ENCODE assay signal across 15 mouse cellular contexts in genomic region chr7:127136181-127137071, GRCm38 (mm10). TPM values are rescaled to one million over a fixed set of nuclear protein-coding genes. Genes with fewer than 3 reads are reported as not detected.
DNase-seq lines count a peak whose midpoint lies in the region; ATAC-seq lines count a peak whose summit lies in the region.
"Had no signal": no experiment of that assay in that cellular context is flagged by ENCODE, and none has a peak within 500 bp of the region (broad histone marks: within the 10 kb centered on the region; RNA-seq: fewer than 3 reads in every experiment).

No protein-coding gene starts in this region.

- H3K27ac ChIP-seq in midbrain, embryonic 11.5 days (ENCODE audit: low read depth, low read length) = no peak overlapping the region
- no peak overlapping the region for H3K27ac ChIP-seq in midbrain, embryonic 13.5 days
- H3K27ac ChIP-seq: embryonic facial prominence, embryonic 15.5 days; intestine, embryonic 15.5 days; lung, embryonic 15.5 days had no signal

- no peak overlapping the region for H3K4me2 ChIP-seq in midbrain, embryonic 11.5 days
- H3K4me2 ChIP-seq in midbrain, embryonic 13.5 days (replicated peaks) = no peak overlapping the region
- H3K4me2 ChIP-seq: embryonic facial prominence, embryonic 15.5 days; intestine, embryonic 15.5 days; lung, embryonic 15.5 days had no signal

- no peaks in the 10 kb centered on the region for H3K4me1 ChIP-seq in midbrain, embryonic 11.5 days (ENCODE audit: control insufficient read depth, insufficient read depth, low read length)
- H3K4me1 ChIP-seq in midbrain, embryonic 13.5 days (replicated peaks) = 0 out of 2 replicates have a peak, but pooled peaks cover 4% of the 10 kb centered on the region
- H3K4me1 ChIP-seq: embryonic facial prominence, embryonic 15.5 days; intestine, embryonic 15.5 days; lung, embryonic 15.5 days had no signal

- no peaks in the 10 kb centered on the region for H3K9me3 ChIP-seq in midbrain, embryonic 11.5 days (ENCODE audit: control insufficient read depth, low read length)
- no peaks in the 10 kb centered on the region for H3K9me3 ChIP-seq in midbrain, embryonic 13.5 days
- H3K9me3 ChIP-seq: embryonic facial prominence, embryonic 15.5 days; intestine, embryonic 15.5 days; lung, embryonic 15.5 days had no signal

- no peak overlapping the region for H3K4me3 ChIP-seq in midbrain, embryonic 11.5 days (ENCODE audit: low read depth, low read length)
- H3K4me3 ChIP-seq in midbrain, embryonic 13.5 days (replicated peaks) = no peak overlapping the region
- H3K4me3 ChIP-seq: embryonic facial prominence, embryonic 15.5 days; intestine, embryonic 15.5 days; lung, embryonic 15.5 days had no signal

- no peak for ATAC-seq in midbrain, embryonic 11.5 days (ENCODE audit: low FRiP score)
- no peak for ATAC-seq in midbrain, embryonic 13.5 days
- ATAC-seq in erythroblast, adult 5-6 weeks (replicated peaks; ENCODE audit: low FRiP score, poor library complexity, severe bottlenecking) = 0 out of 2 replicates have a peak, but pooled peaks have one; percentile 19
- ATAC-seq in megakaryocyte, adult 5-6 weeks (ENCODE audit: poor library complexity, severe bottlenecking) = peak; percentile 19
- ATAC-seq: intestine, embryonic 15.5 days had no signal

- no peak overlapping the region for H3K9ac ChIP-seq in midbrain, embryonic 11.5 days (ENCODE audit: low read length)
- H3K9ac ChIP-seq in midbrain, embryonic 13.5 days (replicated peaks) = no peak overlapping the region
- H3K9ac ChIP-seq: embryonic facial prominence, embryonic 15.5 days; intestine, embryonic 15.5 days; lung, embryonic 15.5 days had no signal

- no peaks in the 10 kb centered on the region for H3K27me3 ChIP-seq in midbrain, embryonic 11.5 days (ENCODE audit: control insufficient read depth, insufficient read depth, low read length)
- H3K27me3 ChIP-seq in midbrain, embryonic 13.5 days = no peaks in the 10 kb centered on the region
- H3K27me3 ChIP-seq: embryonic facial prominence, embryonic 15.5 days; intestine, embryonic 15.5 days; lung, embryonic 15.5 days had no signal

- peak; percentile 57 for DNase-seq in midbrain, embryonic 11.5 days (ENCODE audit: low spot score, missing footprints)
- DNase-seq in thymus, postnatal 25 days = peak; percentile 50
- no peak for DNase-seq in cerebellum, postnatal 36 days
- DNase-seq in layer of hippocampus, adult 18-20 months (ENCODE audit: low spot score in 2 of 2) = no peak
- no peak for DNase-seq in urinary bladder, adult 2 months (ENCODE audit: low spot score)
- DNase-seq: cerebellum, postnatal 25 days; kidney, postnatal 25 days had no signal

- no peaks in the 10 kb centered on the region for H3K36me3 ChIP-seq in midbrain, embryonic 11.5 days (ENCODE audit: control insufficient read depth, insufficient read depth, low read length)
- no peaks in the 10 kb centered on the region for H3K36me3 ChIP-seq in midbrain, embryonic 13.5 days
- H3K36me3 ChIP-seq: embryonic facial prominence, embryonic 15.5 days; intestine, embryonic 15.5 days; lung, embryonic 15.5 days had no signal

- 87% methylated on average over 22 of the region's 22 CpGs for WGBS in midbrain, embryonic 11.5 days
- 86% methylated on average over 22 of the region's 22 CpGs for WGBS in midbrain, embryonic 13.5 days

RNA-seq across cellular contexts. Expression of gene Spn, which starts 1.2 kb away (rescaled TPM):
- 0.19 TPM in 1 of 2 replicates, not detected in the other for polyA plus RNA-seq in midbrain, embryonic 11.5 days (2014; fragmentation: Nextera tagmentation; extraction: Ambion mirVana)
- polyA plus RNA-seq in midbrain, embryonic 13.5 days (2015; fragmentation: Nextera tagmentation; extraction: Ambion mirVana) = 0.06 and 0.09 TPM in 2 replicates
- 15.8 and 24.9 TPM in 2 replicates for total RNA-seq in erythroblast, adult 5-6 weeks (2015; ENCODE audit: low replicate concordance)
- 58.3 and 60.0 TPM in 2 replicates for total RNA-seq in erythroblast, adult 5-6 weeks (2017; ENCODE audit: low replicate concordance)
- total RNA-seq in megakaryocyte, adult 5-6 weeks (2015) = 74.6 and 82.8 TPM in 2 replicates
- total RNA-seq in megakaryocyte, adult 5-6 weeks (2017) = 241 and 246 TPM in 2 replicates
- under 1 TPM; 0.25 to 0.30 TPM for total RNA-seq in layer of hippocampus, adult 18-20 months (2021)
- polyA plus RNA-seq in urinary bladder, adult 2 months (2012; rRNA removed) = 1.2 and 1.9 TPM in 2 replicates

RNA-seq across cellular contexts. Expression of gene Qprt, which starts 14.4 kb away (rescaled TPM):
- polyA plus RNA-seq in midbrain, embryonic 11.5 days (2014; fragmentation: Nextera tagmentation; extraction: Ambion mirVana) = 5.7 and 6.2 TPM in 2 replicates
- polyA plus RNA-seq in midbrain, embryonic 13.5 days (2015; fragmentation: Nextera tagmentation; extraction: Ambion mirVana) = 0.79 and 0.98 TPM in 2 replicates
- total RNA-seq in erythroblast, adult 5-6 weeks (2015; ENCODE audit: low replicate concordance) = 1.7 TPM in 1 of 2 replicates, not detected in the other
- total RNA-seq in erythroblast, adult 5-6 weeks (2017; ENCODE audit: low replicate concordance) = 0.34 TPM in 1 of 2 replicates, not detected in the other
- 2.0 and 3.3 TPM in 2 replicates for total RNA-seq in megakaryocyte, adult 5-6 weeks (2015)
- 1.1 and 2.8 TPM in 2 replicates for total RNA-seq in megakaryocyte, adult 5-6 weeks (2017)
- under 1 TPM; 0.20 to 0.50 TPM for total RNA-seq in layer of hippocampus, adult 18-20 months (2021)
- 0.80 and 0.81 TPM in 2 replicates for polyA plus RNA-seq in urinary bladder, adult 2 months (2012; rRNA removed)
- total RNA-seq: heart, postnatal 25 days had no signal

RNA-seq across cellular contexts. Expression of gene AI467606, which starts 45.3 kb away (rescaled TPM):
- polyA plus RNA-seq in midbrain, embryonic 11.5 days (2014; fragmentation: Nextera tagmentation; extraction: Ambion mirVana) = 1.3 and 1.7 TPM in 2 replicates
- 0.90 and 1.5 TPM in 2 replicates for polyA plus RNA-seq in midbrain, embryonic 13.5 days (2015; fragmentation: Nextera tagmentation; extraction: Ambion mirVana)
- 19.8 and 26.8 TPM in 2 replicates for total RNA-seq in erythroblast, adult 5-6 weeks (2015; ENCODE audit: low replicate concordance)
- 17.1 and 19.9 TPM in 2 replicates for total RNA-seq in erythroblast, adult 5-6 weeks (2017; ENCODE audit: low replicate concordance)
- total RNA-seq in megakaryocyte, adult 5-6 weeks (2015) = 65.9 and 71.1 TPM in 2 replicates
- 46.6 and 49.2 TPM in 2 replicates for total RNA-seq in megakaryocyte, adult 5-6 weeks (2017)
- total RNA-seq in layer of hippocampus, adult 18-20 months (2021) = 1 to 10 TPM in 1 of 2 experiments, under 1 TPM in 1; 0.84 to 1.6 TPM
- 4.4 and 6.0 TPM in 2 replicates for polyA plus RNA-seq in urinary bladder, adult 2 months (2012; rRNA removed)

RNA-seq across cellular contexts. Expression of gene Zg16, which starts 49.3 kb away (rescaled TPM):
- polyA plus RNA-seq in midbrain, embryonic 11.5 days (2014; fragmentation: Nextera tagmentation; extraction: Ambion mirVana) = not detected in 2 replicates
- polyA plus RNA-seq in midbrain, embryonic 13.5 days (2015; fragmentation: Nextera tagmentation; extraction: Ambion mirVana) = not detected in 2 replicates
- not detected in 2 replicates for total RNA-seq in erythroblast, adult 5-6 weeks (2015; ENCODE audit: low replicate concordance)
- 3.2 and 5.0 TPM in 2 replicates for total RNA-seq in erythroblast, adult 5-6 weeks (2017; ENCODE audit: low replicate concordance)
- 0.96 TPM in 1 of 2 replicates, not detected in the other for total RNA-seq in megakaryocyte, adult 5-6 weeks (2015)
- total RNA-seq in megakaryocyte, adult 5-6 weeks (2017) = not detected in 2 replicates
- not detected for total RNA-seq in layer of hippocampus, adult 18-20 months (2021)
- polyA plus RNA-seq in urinary bladder, adult 2 months (2012; rRNA removed) = 0.15 and 0.34 TPM in 2 replicates
- total RNA-seq: heart, postnatal 25 days; left cerebral cortex, postnatal 25 days had no signal
- polyA plus RNA-seq: embryonic facial prominence, embryonic 15.5 days; lung, embryonic 15.5 days had no signal

RNA-seq across cellular contexts. Expression of gene Cd2bp2, which starts 59.4 kb away (rescaled TPM):
- 85.3 and 88.0 TPM in 2 replicates for polyA plus RNA-seq in midbrain, embryonic 11.5 days (2014; fragmentation: Nextera tagmentation; extraction: Ambion mirVana)
- polyA plus RNA-seq in midbrain, embryonic 13.5 days (2015; fragmentation: Nextera tagmentation; extraction: Ambion mirVana) = 90.8 and 96.1 TPM in 2 replicates
- 8.4 and 36.9 TPM in 2 replicates for total RNA-seq in erythroblast, adult 5-6 weeks (2015; ENCODE audit: low replicate concordance)
- 17.9 and 22.9 TPM in 2 replicates for total RNA-seq in erythroblast, adult 5-6 weeks (2017; ENCODE audit: low replicate concordance)
- total RNA-seq in megakaryocyte, adult 5-6 weeks (2015) = 16.1 and 19.0 TPM in 2 replicates
- total RNA-seq in megakaryocyte, adult 5-6 weeks (2017) = 51.8 and 57.5 TPM in 2 replicates
- 100 to 1,000 TPM in 1 of 2 experiments, 10 to 100 TPM in 1; 87.8 to 105 TPM for total RNA-seq in layer of hippocampus, adult 18-20 months (2021)
- polyA plus RNA-seq in urinary bladder, adult 2 months (2012; rRNA removed) = 66.2 and 68.8 TPM in 2 replicates

Comparison
In these comparisons a context has a peak if more than half of its experiments do, and no peak if none do; other contexts are left out.
1. ATAC-seq: peak in erythroblast, adult 5-6 weeks (single experiment) and megakaryocyte, adult 5-6 weeks (single experiment); none in midbrain, embryonic 11.5 days (single experiment) and midbrain, embryonic 13.5 days (single experiment).
2. DNase-seq: peak in midbrain, embryonic 11.5 days (single experiment) and thymus, postnatal 25 days (single experiment); none in cerebellum, postnatal 36 days (0 of 2), layer of hippocampus, adult 18-20 months (0 of 2) and urinary bladder, adult 2 months (single experiment).
3. RNA of gene Spn, which starts 1.2 kb away (total RNA-seq): 74.6 to 246 TPM in megakaryocyte, adult 5-6 weeks and 15.8 to 60.0 TPM in erythroblast, adult 5-6 weeks; 0.25 to 0.30 TPM in layer of hippocampus, adult 18-20 months; every median in the first group is over 10 times any median in the second.
4. RNA of gene AI467606, which starts 45.3 kb away (total RNA-seq): 46.6 to 71.1 TPM in megakaryocyte, adult 5-6 weeks and 17.1 to 26.8 TPM in erythroblast, adult 5-6 weeks; 0.84 to 1.6 TPM in layer of hippocampus, adult 18-20 months; every median in the first group is over 4 times any median in the second.